Mouse (Mus musculus) testis, adult 2 months (tissue): Measurements from ENCODE around the gene Ankrd6. TPM values are rescaled to one million over a fixed set of nuclear protein-coding genes. Genes with fewer than 3 reads are reported as not detected.

Experiments
- H3K27ac ChIP-seq: fragments of 200-500 bp; 2 replicates; pipeline ENCODE4 v1.5.1; 2012; ENCODE audit warnings: low read depth, low read length; ENCODE audit not compliant: control insufficient read depth, insufficient read depth
- H3K27me3 ChIP-seq: fragments of 200-500 bp; 2 replicates; pipeline ENCODE4 v1.6.1; 2012; ENCODE audit warnings: mild to moderate bottlenecking, low read length, moderate library complexity; ENCODE audit not compliant: control insufficient read depth, insufficient read depth
- H3K36me3 ChIP-seq: fragments of 200-500 bp; 2 replicates; pipeline ENCODE4 v1.6.1; 2012; ENCODE audit warnings: mild to moderate bottlenecking, low read length; ENCODE audit not compliant: control insufficient read depth, insufficient read depth
- H3K4me1 ChIP-seq: fragments of 200-500 bp; 2 replicates; pipeline ENCODE4 v1.6.1; 2012; ENCODE audit warnings: low read length; ENCODE audit not compliant: control insufficient read depth, insufficient read depth
- H3K4me3 ChIP-seq: fragments of 200-500 bp; 2 replicates; pipeline ENCODE4 v1.5.1; 2012; ENCODE audit warnings: low read depth, mild to moderate bottlenecking, low read length, moderate library complexity, mixed read lengths; ENCODE audit not compliant: control insufficient read depth
- CTCF ChIP-seq: fragments of 200-500 bp; IDR thresholded peaks from 2 replicates; pipeline ENCODE4 v1.5.1; 2012; ENCODE audit warnings: low read depth, mild to moderate bottlenecking, inconsistent platforms, low read length, moderate library complexity; ENCODE audit not compliant: control insufficient read depth, insufficient read depth, insufficient replicate concordance
- POLR2A ChIP-seq: fragments of 200-500 bp; IDR thresholded peaks from 2 replicates; pipeline ENCODE4 v1.6.1; 2012; ENCODE audit warnings: low read depth, mild to moderate bottlenecking, inconsistent platforms, low read length, moderate library complexity; ENCODE audit not compliant: control insufficient read depth
- polyA plus RNA-seq: library from polyadenylated mRNA; depleted of rRNA; stranded (reverse); fragments of >200 nt; gene quantifications from 2 replicates; pipeline ENCODE4 v1.2.3, GENCODE M21; 2012

Gene Ankrd6
- polyA plus RNA-seq, 1 experiment = 0.54 TPM

DNA sequence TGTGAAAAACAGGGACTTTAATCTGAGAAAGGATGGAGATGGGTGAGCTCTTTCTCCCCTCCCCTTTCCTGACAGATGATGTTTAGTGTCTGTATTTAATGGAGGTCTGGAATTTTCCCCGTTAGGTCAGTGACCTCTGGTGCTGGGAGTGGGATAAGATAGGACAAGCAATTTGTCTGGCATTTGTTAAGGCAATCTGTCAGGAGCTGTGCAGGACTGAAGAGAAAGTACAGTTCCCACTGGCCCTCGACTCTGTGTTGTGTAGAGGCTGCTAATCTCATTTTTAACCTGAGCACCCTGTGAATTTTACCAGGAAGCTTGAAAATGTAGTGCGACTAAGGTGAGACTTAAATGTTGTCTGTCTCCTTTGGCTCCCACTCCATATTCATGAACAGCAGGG, 35.0 kb upstream of the Ankrd6 start:
- Histone ChIP-seq H3K4me3 (no peak overlapping the region), H3K27me3 (peaks cover 2% of the 10 kb centered on the region; the same call in 1 of the 2 replicates), H3K4me1 (peaks cover 14% of the 10 kb centered on the region), H3K27ac (no peak overlapping the region), H3K36me3 (no peaks in the 10 kb centered on the region)
- TF ChIP-seq CTCF (no peak), POLR2A (no peak)

GRCm38 (mm10) chr4:32984801-32985675, 34.4 kb upstream of the Ankrd6 start:
- H3K27ac ChIP-seq = no peak overlapping the region
- H3K4me1 ChIP-seq = peaks cover 14% of the 10 kb centered on the region
- no peak overlapping the region for H3K4me3 ChIP-seq
- no peak for TF ChIP-seq POLR2A
- no peak for TF ChIP-seq CTCF
- H3K27me3 ChIP-seq = peaks cover 2% of the 10 kb centered on the region; the same call in 1 of the 2 replicates
- H3K36me3 ChIP-seq = no peaks in the 10 kb centered on the region

DNA sequence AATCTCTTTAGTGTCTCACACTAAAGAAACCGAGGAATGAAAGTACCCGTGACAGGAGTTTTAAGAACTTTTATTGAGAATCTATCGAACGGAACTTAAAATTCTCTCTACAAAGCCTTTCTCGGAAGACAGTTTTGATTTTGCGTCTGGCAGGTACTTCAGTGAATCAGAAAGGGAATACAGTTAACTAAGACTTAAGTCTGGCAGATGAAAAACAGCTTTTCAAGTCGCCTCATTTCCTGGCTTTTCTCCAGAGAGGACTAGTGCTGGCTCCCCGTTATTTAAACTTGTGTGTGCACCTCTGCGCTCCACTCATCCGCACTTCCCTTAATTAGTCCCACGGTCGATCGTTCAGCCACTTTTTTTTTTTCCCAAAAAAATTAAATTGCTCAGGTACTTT, 33.6 kb upstream of the Ankrd6 start:
- Histone ChIP-seq H3K4me3 (no peak overlapping the region), H3K36me3 (no peaks in the 10 kb centered on the region), H3K27ac (no peak overlapping the region)

GRCm38 (mm10) chr4:32983176-32984155, 32.8 kb upstream of the Ankrd6 start:
- TF ChIP-seq CTCF (no peak), POLR2A (no peak)
- Histone ChIP-seq H3K27ac (no peak overlapping the region), H3K27me3 (peaks cover 2% of the 10 kb centered on the region; the same call in 1 of the 2 replicates), H3K36me3 (no peaks in the 10 kb centered on the region), H3K4me3 (peak overlapping the region; percentile 87), H3K4me1 (peaks cover 14% of the 10 kb centered on the region)

More for the DNA sequence above, 33.6 kb upstream of the Ankrd6 start:
- TF ChIP-seq CTCF = no peak
- no peak for TF ChIP-seq POLR2A
- Histone ChIP-seq H3K4me1 (peaks cover 14% of the 10 kb centered on the region), H3K27me3 (peaks cover 2% of the 10 kb centered on the region; the same call in 1 of the 2 replicates)

GRCm38 (mm10) chr4:32982716-32983175, 32.1 kb upstream of the Ankrd6 start, which contains the start of gene Rragd:
TSS of gene Rragd (plus strand) at chr4:32983037.
- peaks cover 14% of the 10 kb centered on the region for H3K4me1 ChIP-seq
- no peak within 1 kb of the TSS for H3K27ac ChIP-seq
- H3K36me3 ChIP-seq = no peaks in the 10 kb centered on the region
- TF ChIP-seq CTCF (no peak), POLR2A (no peak)
- H3K27me3 ChIP-seq = peaks cover 2% of the 10 kb centered on the region; the same call in 1 of the 2 replicates
- H3K4me3 ChIP-seq = peak within 1 kb of the TSS; percentile 87

DNA sequence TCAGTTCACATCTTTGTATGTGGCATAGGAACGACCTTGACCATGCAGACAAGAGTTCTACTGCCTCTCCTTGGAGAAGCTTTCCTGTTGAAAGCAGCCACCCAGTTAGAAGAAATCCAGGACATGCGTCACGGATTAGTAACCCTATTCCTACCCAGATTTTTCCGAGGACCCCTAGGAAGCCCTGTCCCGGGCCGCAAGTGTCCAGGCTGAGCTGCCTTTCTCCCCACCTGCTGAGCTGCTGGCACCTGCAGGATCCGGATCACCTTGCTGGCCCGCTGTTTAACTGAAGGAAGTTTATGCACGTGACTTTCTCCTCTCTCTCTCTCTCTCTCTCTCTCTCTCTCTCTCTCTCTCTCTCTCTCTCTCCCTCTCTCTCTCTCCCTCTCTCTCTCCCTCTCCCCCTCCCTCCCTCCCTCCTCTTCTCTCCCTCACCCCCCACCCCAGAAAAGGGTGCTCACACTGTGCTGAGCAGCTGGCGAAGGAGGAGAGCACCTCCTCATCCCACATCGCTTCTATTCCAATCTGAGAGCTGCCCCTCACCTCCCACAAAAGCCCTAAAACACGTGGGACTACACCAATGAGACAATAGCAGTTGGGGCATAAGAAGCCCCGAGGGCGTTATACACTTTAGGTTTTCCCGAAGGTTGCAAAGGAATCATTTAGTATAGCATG, 31.5 kb upstream of the Ankrd6 start:
- TF ChIP-seq POLR2A (no peak), CTCF (no peak)
- H3K4me1 ChIP-seq = peaks cover 14% of the 10 kb centered on the region
- H3K36me3 ChIP-seq = no peaks in the 10 kb centered on the region
- peaks cover 2% of the 10 kb centered on the region; the same call in 1 of the 2 replicates for H3K27me3 ChIP-seq
- no peak overlapping the region for H3K4me3 ChIP-seq
- H3K27ac ChIP-seq = no peak overlapping the region
